Mouse (Mus musculus): ENCODE measurements around the gene Plg. TPM values are rescaled to one million over a fixed set of nuclear protein-coding genes. Genes with fewer than 3 reads are reported as not detected.

The Plg gene
- polyA plus RNA-seq, 1 experiment, result 4.0 TPM

DNA sequence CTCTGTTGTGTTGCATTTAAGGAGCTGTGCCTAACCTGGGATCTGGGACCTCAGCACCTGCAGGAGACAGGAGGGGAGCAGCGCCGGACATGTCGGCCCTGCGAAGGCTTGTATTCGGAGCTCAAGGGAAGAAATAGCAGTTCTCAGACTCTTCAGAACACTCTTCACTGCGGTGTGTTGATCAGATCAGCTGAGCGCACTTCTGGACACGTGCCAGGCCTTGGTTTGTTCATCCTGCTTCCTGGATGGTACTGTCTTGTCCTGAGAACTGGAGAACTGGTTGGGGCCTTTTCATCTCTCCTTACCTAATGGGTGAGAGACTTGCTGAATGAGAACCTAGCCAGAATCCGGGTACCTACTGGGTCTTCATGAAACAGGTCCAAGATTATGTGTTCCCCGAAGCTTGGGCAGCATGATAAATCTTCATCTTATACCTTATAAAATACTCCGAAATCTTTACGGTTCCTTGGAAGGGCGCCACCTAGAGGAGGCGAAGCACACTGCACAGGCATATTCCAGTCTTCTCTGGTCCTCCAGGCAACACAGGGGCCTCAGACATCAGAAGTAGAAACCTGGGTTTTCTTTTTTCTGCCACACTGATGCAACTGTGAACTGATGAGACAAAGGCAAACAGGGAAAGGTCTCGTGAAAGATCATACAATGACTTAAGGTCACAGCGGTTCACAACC is 42.6 kb downstream of the Plg start:
- 71% methylated on average over 16 of the region's 16 CpGs for WGBS

DNA sequence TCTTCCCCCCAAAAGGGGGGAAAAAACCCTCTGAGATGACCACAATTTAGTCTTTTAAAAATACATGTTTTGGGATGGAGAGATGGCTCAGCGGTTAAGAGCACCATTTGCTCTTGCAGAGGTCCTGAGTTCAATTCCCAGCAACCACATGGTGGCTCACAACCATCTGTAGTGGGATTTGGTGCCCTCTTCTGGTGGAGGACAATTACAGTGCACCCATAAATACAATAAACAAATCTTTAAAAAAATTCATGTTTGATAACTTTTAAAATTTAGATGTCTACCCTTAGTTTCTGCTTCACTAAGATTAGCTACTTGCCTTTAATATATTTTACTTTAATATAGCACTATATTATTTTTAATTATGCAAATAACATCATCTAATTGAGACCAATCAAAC is 43.7 kb downstream of the Plg start:
- H3K4me3 ChIP-seq (replicated peaks; ENCODE audit: control insufficient read depth, low read depth, low read length), result no peak overlapping the region
- TF ChIP-seq POLR2A (IDR thresholded peaks at IDR 0.05; ENCODE audit: borderline replicate concordance, control insufficient read depth, low read depth, low read length) (no peak), CTCF (IDR thresholded peaks at IDR 0.05; ENCODE audit: control insufficient read depth, insufficient read depth, low read length) (no peak)
- WGBS, result 97% methylated on average over 1 of the region's 1 CpGs
- no peaks in the 10 kb centered on the region for H3K4me1 ChIP-seq (ENCODE audit: control insufficient read depth, insufficient read depth, low read length)
- no peak overlapping the region for H3K27ac ChIP-seq (ENCODE audit: control insufficient read depth, insufficient read depth, low read depth, low read length, poor library complexity)

More for the DNA sequence above, 42.6 kb downstream of the Plg start:
- H3K4me1 ChIP-seq (ENCODE audit: control insufficient read depth, insufficient read depth, low read length), result no peaks in the 10 kb centered on the region
- TF ChIP-seq CTCF (IDR thresholded peaks at IDR 0.05; ENCODE audit: control insufficient read depth, insufficient read depth, low read length) (peak; percentile 49), POLR2A (IDR thresholded peaks at IDR 0.05; ENCODE audit: borderline replicate concordance, control insufficient read depth, low read depth, low read length) (no peak)
- no peak overlapping the region for H3K4me3 ChIP-seq (replicated peaks; ENCODE audit: control insufficient read depth, low read depth, low read length)
- no peak overlapping the region for H3K27ac ChIP-seq (ENCODE audit: control insufficient read depth, insufficient read depth, low read depth, low read length, poor library complexity)

DNA sequence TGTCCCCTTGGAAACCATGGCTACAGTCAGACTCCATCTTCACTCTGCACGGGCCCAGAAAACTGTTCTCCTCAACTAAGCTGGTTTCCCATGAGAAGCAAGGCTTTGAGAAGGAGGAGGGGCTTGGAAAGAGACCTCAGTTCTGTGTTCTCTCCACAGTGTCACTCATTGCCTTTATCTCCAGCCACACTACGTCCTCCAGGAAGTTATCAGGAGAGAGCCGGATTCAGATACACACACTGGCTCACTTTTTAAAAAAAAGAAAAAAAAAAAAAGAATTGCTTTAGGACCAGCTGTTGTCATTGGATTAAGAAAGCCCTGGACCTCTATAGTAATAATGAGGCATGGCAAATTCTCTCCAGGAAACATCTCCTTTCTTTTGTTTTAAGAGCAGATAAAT is 48.7 kb downstream of the Plg start:
- Histone ChIP-seq H3K4me1 (ENCODE audit: control insufficient read depth, insufficient read depth, low read length) (no peaks in the 10 kb centered on the region; the same call in 1 of the 2 replicates), H3K27ac (ENCODE audit: control insufficient read depth, insufficient read depth, low read depth, low read length, poor library complexity) (no peak overlapping the region), H3K4me3 (replicated peaks; ENCODE audit: control insufficient read depth, low read depth, low read length) (no peak overlapping the region)
- 36% methylated on average over 3 of the region's 3 CpGs for WGBS
- TF ChIP-seq POLR2A (IDR thresholded peaks at IDR 0.05; ENCODE audit: borderline replicate concordance, control insufficient read depth, low read depth, low read length) (no peak), CTCF (IDR thresholded peaks at IDR 0.05; ENCODE audit: control insufficient read depth, insufficient read depth, low read length) (no peak)

DNA sequence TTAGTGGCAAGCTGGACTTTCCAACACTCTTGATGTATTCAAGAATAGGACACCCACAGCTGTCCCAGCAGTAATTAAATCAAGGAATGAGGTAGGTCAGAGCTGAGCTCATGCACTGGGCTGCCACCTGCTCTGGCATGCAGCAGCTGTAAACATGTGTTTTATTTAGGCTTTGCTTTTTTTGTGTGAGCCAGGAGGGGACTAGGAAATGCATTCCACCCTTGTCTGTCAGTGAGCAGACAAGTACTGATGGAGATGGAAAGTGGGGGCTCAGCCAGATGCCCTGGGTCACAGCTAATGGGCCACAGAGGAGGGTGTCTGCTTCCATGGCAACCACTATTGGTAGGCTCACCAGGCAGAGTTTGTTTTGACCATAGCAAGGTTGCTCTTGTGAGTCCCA is 50.0 kb downstream of the Plg start:
- Histone ChIP-seq H3K4me1 (ENCODE audit: control insufficient read depth, insufficient read depth, low read length) (no peaks in the 10 kb centered on the region; the same call in 1 of the 2 replicates), H3K4me3 (replicated peaks; ENCODE audit: control insufficient read depth, low read depth, low read length) (no peak overlapping the region), H3K27ac (ENCODE audit: control insufficient read depth, insufficient read depth, low read depth, low read length, poor library complexity) (no peak overlapping the region)
- TF ChIP-seq CTCF (IDR thresholded peaks at IDR 0.05; ENCODE audit: control insufficient read depth, insufficient read depth, low read length), result no peak
- no peak for TF ChIP-seq POLR2A (IDR thresholded peaks at IDR 0.05; ENCODE audit: borderline replicate concordance, control insufficient read depth, low read depth, low read length)

DNA sequence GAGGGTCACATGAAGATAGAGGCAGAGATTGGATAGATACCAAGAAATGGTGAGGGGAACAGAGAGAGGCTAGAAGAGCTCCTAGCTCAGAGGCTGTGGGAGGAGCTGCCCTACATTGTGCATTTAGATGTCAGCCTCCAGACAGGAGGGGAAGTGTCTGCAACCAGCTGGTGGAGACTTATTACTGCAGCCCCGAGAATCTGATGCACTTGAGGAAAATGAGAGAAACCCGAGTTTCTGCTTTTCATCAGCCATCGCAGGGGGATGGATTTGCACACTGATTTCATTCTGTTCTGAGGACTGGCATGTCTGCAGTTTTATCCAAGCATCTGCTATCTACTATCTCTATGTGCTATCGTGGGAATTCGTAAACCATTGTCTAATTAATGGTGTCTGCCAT is 53.3 kb downstream of the Plg start:
- H3K4me3 ChIP-seq (replicated peaks; ENCODE audit: control insufficient read depth, low read depth, low read length), result no peak overlapping the region
- WGBS, result 44% methylated on average over 5 of the region's 5 CpGs
- no peak overlapping the region for H3K27ac ChIP-seq (ENCODE audit: control insufficient read depth, insufficient read depth, low read depth, low read length, poor library complexity)
- no peaks in the 10 kb centered on the region; the same call in 1 of the 2 replicates for H3K4me1 ChIP-seq (ENCODE audit: control insufficient read depth, insufficient read depth, low read length)
- TF ChIP-seq CTCF (IDR thresholded peaks at IDR 0.05; ENCODE audit: control insufficient read depth, insufficient read depth, low read length) (no peak), POLR2A (IDR thresholded peaks at IDR 0.05; ENCODE audit: borderline replicate concordance, control insufficient read depth, low read depth, low read length) (no peak)

DNA sequence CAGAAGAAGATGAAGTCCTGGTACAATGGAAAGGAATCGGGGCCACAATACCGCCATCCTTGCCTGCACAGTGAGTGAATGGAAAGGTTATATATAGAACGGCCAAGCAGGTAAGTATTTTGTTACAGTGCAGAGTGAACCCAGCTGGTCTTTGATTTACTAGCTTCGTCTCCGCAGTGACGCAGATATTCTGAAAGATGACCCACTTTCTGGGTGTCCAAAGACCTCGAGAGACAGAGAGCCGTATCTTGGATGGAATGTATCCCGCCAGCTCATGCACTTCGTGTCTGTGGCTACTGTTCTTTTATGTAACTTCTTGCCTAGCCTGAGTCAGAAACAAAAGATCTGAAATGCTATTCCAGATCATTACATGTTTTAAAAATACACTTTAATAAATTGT is 59.4 kb downstream of the Plg start:
- H3K4me1 ChIP-seq (ENCODE audit: control insufficient read depth, insufficient read depth, low read length), result no peaks in the 10 kb centered on the region
- no peak overlapping the region for H3K4me3 ChIP-seq (replicated peaks; ENCODE audit: control insufficient read depth, low read depth, low read length)
- H3K27ac ChIP-seq (ENCODE audit: control insufficient read depth, insufficient read depth, low read depth, low read length, poor library complexity), result no peak overlapping the region
- no peak for TF ChIP-seq POLR2A (IDR thresholded peaks at IDR 0.05; ENCODE audit: borderline replicate concordance, control insufficient read depth, low read depth, low read length)
- no peak for TF ChIP-seq CTCF (IDR thresholded peaks at IDR 0.05; ENCODE audit: control insufficient read depth, insufficient read depth, low read length)
- WGBS, result 85% methylated on average over 10 of the region's 10 CpGs

DNA sequence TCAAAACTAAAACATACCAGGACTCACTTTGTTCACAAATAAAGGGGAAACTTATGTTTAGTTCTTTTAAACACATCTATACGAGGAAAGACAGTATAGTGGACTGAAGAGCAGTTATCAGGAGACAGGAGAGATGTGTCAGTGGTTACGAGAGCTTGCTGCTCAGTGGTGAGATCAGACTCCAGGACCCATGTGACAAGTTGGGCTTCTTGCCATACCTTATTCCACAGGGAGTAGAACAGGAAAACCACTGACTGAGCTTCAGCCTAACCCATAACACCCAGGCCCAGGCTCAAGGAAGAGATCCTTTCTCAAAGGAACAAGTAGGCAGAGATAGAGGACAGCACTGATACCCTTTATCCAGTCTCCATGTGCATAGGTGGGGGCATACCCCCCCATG is 66.2 kb downstream of the Plg start:
- TF ChIP-seq CTCF (IDR thresholded peaks at IDR 0.05; ENCODE audit: control insufficient read depth, insufficient read depth, low read length), result no peak
- no peak for TF ChIP-seq POLR2A (IDR thresholded peaks at IDR 0.05; ENCODE audit: borderline replicate concordance, control insufficient read depth, low read depth, low read length)
- Histone ChIP-seq H3K27ac (ENCODE audit: control insufficient read depth, insufficient read depth, low read depth, low read length, poor library complexity) (no peak overlapping the region), H3K4me1 (ENCODE audit: control insufficient read depth, insufficient read depth, low read length) (no peaks in the 10 kb centered on the region), H3K4me3 (replicated peaks; ENCODE audit: control insufficient read depth, low read depth, low read length) (no peak overlapping the region)
- WGBS, result 65% methylated on average over 2 of the region's 2 CpGs

DNA sequence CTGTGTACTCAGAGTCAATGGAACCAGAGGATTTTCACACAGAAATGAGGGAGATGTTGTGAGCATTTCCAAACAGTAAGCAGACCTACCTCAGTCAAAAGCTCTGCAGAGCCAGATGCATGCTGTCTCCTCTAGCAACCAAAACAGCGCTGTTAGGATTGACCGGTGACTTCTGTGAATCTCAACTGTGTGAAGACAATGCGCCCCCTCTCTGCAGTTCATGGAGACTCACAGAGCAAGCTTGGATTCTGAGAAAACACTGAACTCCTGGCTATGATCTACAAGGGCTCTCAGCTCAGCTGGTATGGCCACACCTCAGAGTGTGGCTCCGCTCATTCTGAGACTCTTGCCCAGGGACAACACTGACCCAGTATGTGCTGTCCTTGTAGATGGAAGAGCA is 72.8 kb downstream of the Plg start:
- 89% methylated on average over 4 of the region's 4 CpGs for WGBS
- TF ChIP-seq CTCF (IDR thresholded peaks at IDR 0.05; ENCODE audit: control insufficient read depth, insufficient read depth, low read length), result no peak
- no peak for TF ChIP-seq POLR2A (IDR thresholded peaks at IDR 0.05; ENCODE audit: borderline replicate concordance, control insufficient read depth, low read depth, low read length)
- Histone ChIP-seq H3K27ac (ENCODE audit: control insufficient read depth, insufficient read depth, low read depth, low read length, poor library complexity) (no peak overlapping the region), H3K4me3 (replicated peaks; ENCODE audit: control insufficient read depth, low read depth, low read length) (no peak overlapping the region), H3K4me1 (ENCODE audit: control insufficient read depth, insufficient read depth, low read length) (no peaks in the 10 kb centered on the region)

Data from bone marrow, adult 2 months (tissue).